Mouse (Mus musculus) ovary, adult 10 weeks (tissue): Measurements from ENCODE around the gene A530016L24Rik. TPM values are rescaled to one million over a fixed set of nuclear protein-coding genes. Genes with fewer than 3 reads are reported as not detected.

ENCODE experiments used
- polyA plus RNA-seq: library from polyadenylated mRNA; stranded (reverse); fragments of 350-450 nt; fragmentation: Illumina TruSeq; extraction: RNeasy Lipid Tissue Mini Kit (QIAGEN cat#74804); gene quantifications from one replicate; pipeline ENCODE4 v1.2.3, GENCODE M21; 2014

A530016L24Rik gene
- polyA plus RNA-seq = 0.17 TPM

DNA sequence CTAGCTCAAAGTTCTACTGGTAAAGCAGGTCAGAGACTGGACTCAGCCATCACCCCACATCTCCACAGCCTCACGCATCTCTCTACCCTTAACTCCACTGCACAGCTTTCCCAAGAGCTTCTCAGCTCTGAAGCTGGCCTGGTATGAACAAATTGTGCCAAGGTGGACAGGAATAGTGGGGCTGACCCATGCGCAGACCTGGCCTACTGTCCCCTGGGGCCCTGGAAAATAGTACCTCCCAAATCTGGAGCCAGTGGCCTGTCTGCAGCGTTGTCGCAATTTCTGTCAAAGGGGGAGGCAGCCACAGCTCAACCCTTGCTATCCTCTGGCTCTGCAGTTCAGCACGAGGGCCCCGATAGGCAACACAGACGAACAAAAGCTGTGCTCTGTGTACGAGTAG is at the start of gene A530016L24Rik:
Gene A530016L24Rik (plus strand): TSS at position 315 of the 400 bp plus-strand sequence.

DNA sequence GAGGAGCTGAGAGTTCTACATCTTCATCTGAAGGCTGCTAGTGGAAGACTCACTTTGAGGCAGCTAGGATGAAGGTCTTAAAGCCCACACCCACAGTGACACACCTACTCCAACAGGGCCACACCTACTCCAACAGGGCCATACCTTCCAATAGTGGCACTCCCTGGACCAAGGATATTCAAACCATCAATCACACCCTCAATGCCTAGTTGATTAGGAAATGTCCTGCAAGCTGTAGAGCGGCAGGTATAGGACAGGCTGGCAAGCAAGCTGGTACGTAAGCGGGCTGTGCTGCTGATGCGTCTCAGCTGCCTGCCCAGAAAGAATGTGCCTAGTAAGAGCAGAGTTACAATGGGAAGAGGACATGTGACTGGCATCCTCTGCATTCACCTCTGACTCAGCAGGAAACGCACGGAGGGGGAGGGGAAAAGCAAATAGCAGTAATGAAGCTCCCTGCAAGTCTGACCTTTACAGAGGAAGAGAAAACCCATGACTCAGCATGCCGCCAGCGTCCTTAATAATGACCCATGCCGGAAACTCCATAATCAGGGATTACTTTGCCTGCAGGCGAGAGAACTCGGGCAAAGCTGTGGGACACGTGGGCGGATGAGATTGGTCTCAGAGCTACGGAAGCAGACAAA is 27.6 kb downstream of the A530016L24Rik start, which contains the start of gene Tmem179:
Gene Tmem179 (minus strand): TSS at position 51 of the 641 bp plus-strand sequence.

Other genes with a start within 250 kb of the A530016L24Rik start
- gene Tmem179, start 27.3 kb downstream of the A530016L24Rik start, polyA plus RNA-seq = not detected
- 1.6 TPM for gene Inf2, start 99.3 kb downstream of the A530016L24Rik start, polyA plus RNA-seq
- gene Adssl1, start 130.6 kb downstream of the A530016L24Rik start, polyA plus RNA-seq = 0.48 TPM
- gene Siva1, start 155.2 kb downstream of the A530016L24Rik start, polyA plus RNA-seq = 5.2 TPM
- gene Akt1, start 185.4 kb downstream of the A530016L24Rik start, polyA plus RNA-seq = 7.5 TPM
- not detected for gene Zbtb42, start 189.4 kb downstream of the A530016L24Rik start, polyA plus RNA-seq
- 9.0 TPM for gene Cep170b, start 231.0 kb downstream of the A530016L24Rik start, polyA plus RNA-seq